Mouse (Mus musculus) olfactory bulb, adult 2 months (tissue): Measurements from ENCODE around the gene Fbxl17.

Source experiments
- CTCF ChIP-seq: fragments of 200-500 bp; IDR thresholded peaks from 2 replicates; pipeline ENCODE4 v1.5.1; 2012; ENCODE audit warnings: low read depth, mild to moderate bottlenecking, low read length, moderate library complexity; ENCODE audit not compliant: insufficient read depth
- POLR2A ChIP-seq: fragments of 200-500 bp; IDR thresholded peaks from 2 replicates; pipeline ENCODE4 v1.6.1; 2012; ENCODE audit warnings: mild to moderate bottlenecking, low read depth, low read length, moderate library complexity; ENCODE audit not compliant: insufficient read depth

DNA sequence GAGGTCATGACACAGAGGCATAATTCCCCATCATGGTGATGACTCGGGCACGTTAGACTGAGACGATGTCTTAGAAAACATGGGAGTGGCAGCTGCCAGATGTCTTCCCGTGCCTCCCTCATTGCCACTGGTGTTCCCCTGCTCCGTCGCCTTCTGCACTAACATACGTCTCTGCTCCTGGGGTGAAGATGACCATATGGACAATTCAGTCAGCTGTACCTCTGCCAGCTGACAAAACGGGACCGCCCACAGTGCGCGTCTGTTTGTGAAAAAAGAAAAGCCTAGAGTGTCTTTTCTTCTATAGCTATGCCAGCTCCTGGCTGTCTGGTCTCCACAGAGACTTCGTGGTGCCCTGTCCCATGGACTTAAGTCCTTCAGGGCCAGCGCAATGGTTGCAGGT is 334.0 kb downstream of the Fbxl17 start:
- TF ChIP-seq CTCF (no peak), POLR2A (no peak)
